Mouse (Mus musculus): ENCODE results near the gene Cry2.

- TF ChIP-seq CTCF (IDR thresholded peaks at IDR 0.05; ENCODE audit: control insufficient read depth, insufficient read depth, insufficient read length) (no peak), MAX (IDR thresholded peaks at IDR 0.05) (no peak), MYOD1 (IDR thresholded peaks at IDR 0.05; ENCODE audit: control insufficient read depth, insufficient read length, low read depth) (no peak), CEBPB (IDR thresholded peaks at IDR 0.05; ENCODE audit: low read depth) (no peak), USF1 (IDR thresholded peaks at IDR 0.05; ENCODE audit: low read depth) (no peak)
Observed at GRCm38 (mm10) chr2:92437366-92437765, 3.5 kb upstream of the Cry2 start.

All from C2C12 (cell line).